Mouse (Mus musculus) forebrain, embryonic 10.5 days (tissue): ENCODE measurements at regions not wholly inside any gene's neighbourhood (a gene's known extent, or its start where the extent isn't known, plus 50 kb on each side); places are given as distances from the start of the nearest gene placed in this dataset.
A peak's percentile ranks its signal among the peaks of the same experiment; 100 is the strongest.

Experiments
- DNase-seq: peaks from one replicate; pipeline ENCODE4 v3.0.0-alpha.2; 2017; ENCODE audit warnings: low spot score; ENCODE audit errors: extremely low spot score
- H3K27ac ChIP-seq: fragments of 300-500 bp; sonication (generic); 2 replicates; pipeline ENCODE4 v1.5.1; 2016; ENCODE audit warnings: mild to moderate bottlenecking
- H3K27me3 ChIP-seq: fragments of 300-500 bp; sonication (generic); 2 replicates; pipeline ENCODE4 v1.6.1; 2016; ENCODE audit warnings: mild to moderate bottlenecking; ENCODE audit not compliant: poor library complexity, severe bottlenecking
- H3K36me3 ChIP-seq: fragments of 300-500 bp; sonication (generic); replicated peaks from 2 replicates; pipeline ENCODE4 v1.6.1; 2016; ENCODE audit warnings: mild to moderate bottlenecking, moderate library complexity
- H3K4me1 ChIP-seq: fragments of 300-500 bp; sonication (generic); 2 replicates; pipeline ENCODE4 v1.6.1; 2016
- H3K4me3 ChIP-seq: fragments of 300-500 bp; sonication (generic); 2 replicates; pipeline ENCODE4 v1.5.1; 2016; ENCODE audit warnings: mild to moderate bottlenecking, moderate library complexity
- H3K9me3 ChIP-seq: fragments of 300-500 bp; sonication (generic); 2 replicates; pipeline ENCODE4 v1.6.1; 2016; ENCODE audit warnings: mild to moderate bottlenecking, moderate library complexity
- WGBS: fragments of 180-500 bp; shearing (Covaris S2); methylation state at CpG from one replicate; pipeline ENCODE4 v1.1.7; 2016; 5-methylcytosine and 5-hydroxymethylcytosine counted together

GRCm38 (mm10) chr14:24608356-24608755, 121.4 kb downstream of the Rps24 start:
- no peak for DNase-seq
- 100% methylated on average over 1 of the region's 1 CpGs for WGBS
- H3K27ac ChIP-seq = no peak overlapping the region

GRCm38 (mm10) chr14:24612254-24612995, 125.5 kb downstream of the Rps24 start:
- no peak overlapping the region for H3K4me3 ChIP-seq
- peaks cover 36% of the 10 kb centered on the region for H3K4me1 ChIP-seq
- peaks cover 6% of the 10 kb centered on the region; the same call in 1 of the 2 replicates for H3K9me3 ChIP-seq
- 85% methylated on average over 4 of the region's 4 CpGs for WGBS
- DNase-seq = no peak
- no peaks in the 10 kb centered on the region for H3K36me3 ChIP-seq
- peak overlapping the region; percentile 3; the same call in 1 of the 2 replicates for H3K27ac ChIP-seq
- peaks cover 46% of the 10 kb centered on the region for H3K27me3 ChIP-seq

More at GRCm38 (mm10) chr14:24608356-24608755, 121.4 kb downstream of the Rps24 start:
- H3K9me3 ChIP-seq = peaks cover 6% of the 10 kb centered on the region; the same call in 1 of the 2 replicates
- peaks cover 32% of the 10 kb centered on the region for H3K4me1 ChIP-seq
- peaks cover 31% of the 10 kb centered on the region for H3K27me3 ChIP-seq
- no peaks in the 10 kb centered on the region for H3K36me3 ChIP-seq
- H3K4me3 ChIP-seq = no peak overlapping the region

DNA sequence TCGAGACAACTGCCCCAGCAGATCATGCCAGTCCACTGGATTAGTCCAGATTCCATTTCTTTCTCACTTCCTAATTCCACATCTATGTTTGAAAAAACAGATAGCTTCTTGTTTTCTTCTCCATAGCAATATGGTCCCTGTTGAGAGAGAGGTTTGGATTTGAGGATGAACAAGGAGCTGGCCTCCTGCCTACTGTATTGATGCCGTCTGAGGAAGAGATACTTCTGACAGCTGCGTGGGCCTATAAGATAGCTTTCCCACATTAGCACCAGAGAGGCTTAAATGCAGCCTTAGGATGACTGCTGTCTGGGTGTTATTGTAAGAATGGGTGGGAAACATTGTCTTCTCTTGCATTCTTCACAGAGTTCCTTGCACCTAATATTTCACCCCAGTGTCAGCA, 128.9 kb downstream of the Rps24 start:
- WGBS = 89% methylated on average over 3 of the region's 3 CpGs
- peaks cover 41% of the 10 kb centered on the region for H3K27me3 ChIP-seq
- H3K9me3 ChIP-seq = no peaks in the 10 kb centered on the region
- DNase-seq = no peak
- H3K27ac ChIP-seq = peak overlapping the region; percentile 93
- no peak overlapping the region for H3K4me3 ChIP-seq
- peaks cover 61% of the 10 kb centered on the region for H3K4me1 ChIP-seq
- no peaks in the 10 kb centered on the region for H3K36me3 ChIP-seq

DNA sequence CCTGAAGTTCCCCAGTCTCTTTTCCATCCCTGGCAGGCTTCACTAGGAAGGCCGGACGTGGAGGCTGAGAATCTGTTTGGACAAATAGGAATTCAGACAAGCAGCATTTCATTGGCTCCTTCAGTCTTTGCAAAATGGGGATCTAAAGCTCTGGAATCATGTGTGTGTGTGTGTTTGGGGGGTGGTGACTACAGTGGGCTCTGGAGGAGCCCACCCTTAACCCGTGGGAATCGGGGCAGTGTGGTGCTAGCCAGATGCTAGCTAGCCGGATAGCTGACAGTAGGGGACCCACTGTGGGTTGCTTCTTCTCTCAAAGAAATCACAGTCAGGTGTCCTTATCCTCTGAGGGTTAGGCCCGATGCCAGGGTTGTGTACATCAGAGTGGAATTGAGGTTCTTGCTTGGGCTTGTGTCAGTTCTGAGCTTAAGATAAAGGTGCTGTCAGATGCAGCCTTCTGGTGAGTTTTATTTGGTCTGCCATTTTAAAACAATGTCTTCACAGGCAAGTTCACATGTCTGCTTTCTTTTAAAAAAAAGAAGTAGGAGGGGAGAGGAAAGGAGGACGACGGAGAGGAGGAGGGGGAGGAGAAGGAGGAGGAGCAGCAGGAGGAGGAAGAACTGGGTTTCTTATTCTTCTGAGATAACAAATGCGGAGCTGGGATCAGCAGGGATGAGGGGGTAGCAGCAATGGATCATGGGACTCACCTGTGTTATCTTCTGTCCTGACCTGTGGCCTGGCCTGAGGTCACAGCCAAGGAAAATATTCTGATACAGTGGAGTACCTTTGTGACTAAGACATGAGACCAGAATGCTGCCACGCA, 129.6 kb downstream of the Rps24 start:
- Histone ChIP-seq H3K27me3 (peaks cover 36% of the 10 kb centered on the region), H3K27ac (peak overlapping the region; percentile 93), H3K4me3 (peak overlapping the region; percentile 30; the same call in 1 of the 2 replicates), H3K36me3 (no peaks in the 10 kb centered on the region), H3K4me1 (peaks cover 61% of the 10 kb centered on the region), H3K9me3 (no peaks in the 10 kb centered on the region)
- 52% methylated on average over 10 of the region's 10 CpGs for WGBS
- DNase-seq = no peak

- Histone ChIP-seq H3K27me3 (peaks cover 35% of the 10 kb centered on the region), H3K36me3 (no peaks in the 10 kb centered on the region), H3K27ac (peak overlapping the region; percentile 93), H3K9me3 (no peaks in the 10 kb centered on the region), H3K4me1 (peaks cover 61% of the 10 kb centered on the region), H3K4me3 (peak overlapping the region; percentile 30)
- no peak for DNase-seq
- 26% methylated on average over 3 of the region's 3 CpGs for WGBS
Measured at GRCm38 (mm10) chr14:24617126-24617375, 130.1 kb downstream of the Rps24 start.

DNA sequence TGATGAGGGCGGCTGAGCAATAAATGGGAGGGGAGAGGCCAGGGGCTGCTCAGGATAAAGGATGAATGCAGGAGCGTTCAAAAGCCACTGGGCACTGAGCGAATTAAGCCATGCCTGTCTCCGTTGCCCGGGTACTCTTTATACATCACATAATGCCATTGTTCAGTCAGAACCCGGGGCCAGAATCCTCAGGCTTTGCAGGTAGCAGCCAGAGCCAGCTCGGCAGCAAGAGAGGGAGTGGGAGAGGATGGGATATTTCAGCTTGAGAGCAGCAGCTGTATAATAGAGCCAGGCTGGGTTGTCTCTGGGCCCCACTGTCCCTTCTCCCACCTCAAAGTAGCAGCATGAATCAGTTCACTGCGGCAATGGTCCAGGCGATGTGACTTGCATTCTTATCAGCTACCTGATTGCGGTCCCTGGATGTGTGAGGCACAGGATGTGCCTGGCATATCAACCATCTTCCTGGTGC, 130.5 kb downstream of the Rps24 start:
- H3K27ac ChIP-seq = peak overlapping the region; percentile 93
- WGBS = 32% methylated on average over 10 of the region's 10 CpGs
- no peaks in the 10 kb centered on the region for H3K9me3 ChIP-seq
- no peaks in the 10 kb centered on the region for H3K36me3 ChIP-seq
- H3K4me1 ChIP-seq = peaks cover 61% of the 10 kb centered on the region
- peak overlapping the region; percentile 30 for H3K4me3 ChIP-seq
- peaks cover 31% of the 10 kb centered on the region for H3K27me3 ChIP-seq
- peak; percentile 83 for DNase-seq

GRCm38 (mm10) chr14:24618226-24619038, 131.5 kb downstream of the Rps24 start:
- no peaks in the 10 kb centered on the region for H3K36me3 ChIP-seq
- WGBS = 21% methylated on average over 16 of the region's 16 CpGs
- peaks cover 61% of the 10 kb centered on the region for H3K4me1 ChIP-seq
- peak; percentile 64 for DNase-seq
- peaks cover 26% of the 10 kb centered on the region for H3K27me3 ChIP-seq
- H3K9me3 ChIP-seq = no peaks in the 10 kb centered on the region
- peak overlapping the region; percentile 30 for H3K4me3 ChIP-seq
- H3K27ac ChIP-seq = peak overlapping the region; percentile 93

GRCm38 (mm10) chr14:24631994-24632393, 145.1 kb downstream of the Rps24 start:
- DNase-seq = no peak
- Histone ChIP-seq H3K4me1 (no peaks in the 10 kb centered on the region), H3K27ac (no peak overlapping the region), H3K9me3 (peaks cover 2% of the 10 kb centered on the region; the same call in 1 of the 2 replicates), H3K4me3 (no peak overlapping the region), H3K27me3 (no peaks in the 10 kb centered on the region), H3K36me3 (no peaks in the 10 kb centered on the region)
- WGBS = 88% methylated on average over 1 of the region's 1 CpGs

- no peak for DNase-seq
- Histone ChIP-seq H3K4me1 (peaks cover 43% of the 10 kb centered on the region), H3K36me3 (no peaks in the 10 kb centered on the region), H3K9me3 (no peaks in the 10 kb centered on the region), H3K27me3 (no peaks in the 10 kb centered on the region), H3K27ac (peak overlapping the region; percentile 56), H3K4me3 (no peak overlapping the region)
- 61% methylated on average over 5 of the region's 5 CpGs for WGBS
Measured at GRCm38 (mm10) chr14:24641853-24642252, 154.9 kb downstream of the Rps24 start.

GRCm38 (mm10) chr14:24644117-24644808, 157.3 kb downstream of the Rps24 start:
- peak; percentile 23 for DNase-seq
- peaks cover 51% of the 10 kb centered on the region for H3K4me1 ChIP-seq
- peak overlapping the region; percentile 84 for H3K27ac ChIP-seq
- H3K27me3 ChIP-seq = no peaks in the 10 kb centered on the region
- no peak overlapping the region for H3K4me3 ChIP-seq
- no peaks in the 10 kb centered on the region for H3K9me3 ChIP-seq
- no peaks in the 10 kb centered on the region for H3K36me3 ChIP-seq
- 29% methylated on average over 6 of the region's 6 CpGs for WGBS

GRCm38 (mm10) chr14:24646239-24646848, 159.4 kb downstream of the Rps24 start:
- H3K4me1 ChIP-seq = peaks cover 63% of the 10 kb centered on the region
- H3K4me3 ChIP-seq = no peak overlapping the region
- H3K9me3 ChIP-seq = no peaks in the 10 kb centered on the region
- H3K27me3 ChIP-seq = no peaks in the 10 kb centered on the region
- DNase-seq = no peak
- H3K36me3 ChIP-seq = no peaks in the 10 kb centered on the region
- peak overlapping the region; percentile 66 for H3K27ac ChIP-seq
- WGBS = 88% methylated on average over 6 of the region's 6 CpGs

GRCm38 (mm10) chr14:24647722-24648121, 160.8 kb downstream of the Rps24 start:
- H3K9me3 ChIP-seq = no peaks in the 10 kb centered on the region
- H3K4me1 ChIP-seq = peaks cover 52% of the 10 kb centered on the region
- DNase-seq = no peak
- no peaks in the 10 kb centered on the region for H3K36me3 ChIP-seq
- peak overlapping the region; percentile 20; the same call in 1 of the 2 replicates for H3K27ac ChIP-seq
- no peaks in the 10 kb centered on the region for H3K27me3 ChIP-seq
- no peak overlapping the region for H3K4me3 ChIP-seq
- 91% methylated on average over 4 of the region's 4 CpGs for WGBS
